Mouse (Mus musculus): ENCODE measurements at regions not wholly inside any gene's neighbourhood (a gene's known extent, or its start where the extent isn't known, plus 50 kb on each side); places are given as distances from the start of the nearest gene placed in this dataset.
A peak's percentile ranks its signal among the peaks of the same experiment; 100 is the strongest.

GRCm38 (mm10) chrX:61119499-61119898, 65.9 kb downstream of the Cdr1 start:
- peak; percentile 2 for DNase-seq (ENCODE audit: low read depth, low spot score)

- no peak for DNase-seq (ENCODE audit: low read depth, low spot score)
Measured at GRCm38 (mm10) chrX:61117368-61117767, 68.0 kb downstream of the Cdr1 start.

GRCm38 (mm10) chrX:61116010-61116447, 69.3 kb downstream of the Cdr1 start:
- no peak for DNase-seq (ENCODE audit: low read depth, low spot score)

Data from skeletal muscle tissue, adult 2 months (tissue).